Mouse (Mus musculus): ENCODE measurements around the gene Gm7030. TPM values are rescaled to one million over a fixed set of nuclear protein-coding genes. Genes with fewer than 3 reads are reported as not detected.
A peak's percentile ranks its signal among the peaks of the same experiment; 100 is the strongest.
"Not testable (repeated sequence)": the region's sequence is repeated elsewhere in the genome, so short reads cannot be mapped to it uniquely, and the experiment has no call there.

Gene Gm7030
- not detected in 2 replicates for polyA plus RNA-seq (2015; fragmentation: Nextera tagmentation; extraction: Ambion mirVana)

DNA sequence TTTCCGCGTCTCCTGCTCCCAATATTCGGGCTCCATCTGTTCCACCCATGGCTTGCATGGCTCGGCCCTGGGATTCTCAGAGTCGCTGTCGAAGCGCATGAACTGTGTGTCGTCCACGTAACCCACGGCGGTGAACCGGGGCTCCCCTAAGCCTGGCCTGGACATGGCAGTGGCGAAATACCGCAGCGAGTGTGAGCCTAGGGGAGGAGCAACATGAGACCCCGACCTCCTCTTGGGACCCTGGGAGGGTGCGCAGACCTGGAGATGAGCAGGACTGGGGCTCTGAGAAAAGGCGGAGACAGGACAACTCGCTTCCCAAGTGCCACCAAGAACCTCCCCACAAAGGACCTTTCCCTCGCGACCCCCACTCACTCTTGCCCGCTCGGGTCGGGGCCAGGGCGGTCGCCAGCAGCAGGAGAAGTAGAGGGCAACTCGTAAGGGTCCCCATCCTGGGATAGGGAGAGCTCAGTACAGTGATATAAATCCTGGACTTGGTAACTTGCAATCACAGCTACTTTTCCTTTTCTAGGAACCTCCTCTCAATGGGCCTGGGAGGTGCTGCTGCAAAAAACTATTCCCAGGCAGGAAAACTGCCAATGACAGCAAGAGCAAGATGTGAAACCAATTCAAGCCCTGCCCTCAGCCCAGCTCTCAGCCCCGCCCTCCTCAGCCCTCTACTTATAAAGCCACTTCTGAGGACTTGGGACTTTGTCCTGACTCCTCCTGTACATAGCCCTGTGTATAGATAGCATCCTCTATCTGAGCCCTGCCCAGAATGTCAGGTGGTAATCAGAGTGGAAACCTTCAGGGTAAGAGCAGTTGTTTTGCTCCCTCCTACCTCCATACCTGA is at the start of gene Gm7030:
Gene Gm7030 (minus strand): TSS at position 458 of the 850 bp plus-strand sequence.
- not testable (repeated sequence) for H3K4me1 ChIP-seq (replicated peaks; ENCODE audit: control insufficient read depth, insufficient read depth, low read length); H3K36me3 ChIP-seq (ENCODE audit: control insufficient read depth, insufficient read depth); H3K9me3 ChIP-seq (ENCODE audit: control insufficient read depth, low read length); H3K27ac ChIP-seq (ENCODE audit: low read length); H3K27me3 ChIP-seq (replicated peaks; ENCODE audit: control insufficient read depth, insufficient read depth, low read length); H3K4me3 ChIP-seq (replicated peaks; ENCODE audit: low read length); ATAC-seq; H3K4me2 ChIP-seq (ENCODE audit: low read length); H3K9ac ChIP-seq (replicated peaks; ENCODE audit: low read depth, low read length)
- 27% methylated on average over 24 of the region's 28 CpGs for WGBS

DNA sequence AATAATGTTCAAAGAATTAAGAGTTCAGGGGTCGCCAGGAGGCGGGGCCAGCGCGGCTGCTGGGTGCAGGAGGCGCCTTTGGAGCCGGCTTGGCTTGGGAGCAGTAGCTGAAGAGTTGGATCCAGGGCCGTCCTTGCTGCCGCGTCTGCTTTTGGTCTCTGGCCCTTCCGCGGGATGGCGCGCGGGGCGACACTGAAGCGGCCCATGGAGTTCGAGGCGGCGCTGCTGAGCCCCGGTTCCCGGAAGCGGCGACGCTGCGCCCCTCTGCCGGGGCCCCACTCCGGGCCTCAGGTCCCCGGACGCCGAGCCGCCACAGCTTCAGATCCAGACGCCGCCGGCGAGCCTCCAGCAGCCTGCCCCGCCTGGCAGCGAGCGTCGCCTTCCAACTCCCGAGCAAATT is 49.7 kb upstream of the Gm7030 start:
- H3K4me1 ChIP-seq (replicated peaks; ENCODE audit: control insufficient read depth, insufficient read depth, low read length); H3K9me3 ChIP-seq (ENCODE audit: control insufficient read depth, low read length); H3K36me3 ChIP-seq (ENCODE audit: control insufficient read depth, insufficient read depth); H3K27ac ChIP-seq (ENCODE audit: low read length): not testable (repeated sequence)
- Histone ChIP-seq H3K27me3 (replicated peaks; ENCODE audit: control insufficient read depth, insufficient read depth, low read length) (peaks cover 12% of the 10 kb centered on the region), H3K4me2 (ENCODE audit: low read length) (peak overlapping the region; percentile 54), H3K4me3 (replicated peaks; ENCODE audit: low read length) (peak overlapping the region; percentile 32), H3K9ac (replicated peaks; ENCODE audit: low read depth, low read length) (0 out of 2 replicates have a peak overlapping the region, but pooled peaks have one; percentile 22)
- under 1% methylated on average over 40 of the region's 40 CpGs for WGBS
- 0 out of 2 replicates have a peak, but pooled peaks have one; percentile 31 for ATAC-seq

DNA sequence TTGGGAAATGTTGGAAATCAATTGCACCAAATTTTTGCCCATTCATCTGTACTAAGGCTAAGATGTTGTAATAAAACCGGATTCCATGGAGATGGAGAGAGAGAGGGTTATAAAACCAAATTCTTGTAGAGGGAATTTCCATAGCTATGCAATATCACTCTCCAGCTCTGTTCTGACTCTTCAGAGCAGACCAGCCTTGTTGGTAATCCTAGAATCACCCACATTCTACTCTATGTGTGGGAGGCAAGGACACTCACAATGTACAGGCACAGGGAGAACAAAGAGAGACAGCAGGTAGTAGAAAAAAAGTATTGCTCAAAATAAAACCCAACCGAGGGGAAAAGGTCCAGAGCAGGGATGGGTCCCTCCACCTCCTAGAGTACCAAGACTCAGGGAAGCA is 46.9 kb upstream of the Gm7030 start:
- H3K9ac ChIP-seq (replicated peaks; ENCODE audit: low read depth, low read length); H3K4me2 ChIP-seq (ENCODE audit: low read length); H3K36me3 ChIP-seq (ENCODE audit: control insufficient read depth, insufficient read depth); ATAC-seq; H3K4me1 ChIP-seq (replicated peaks; ENCODE audit: control insufficient read depth, insufficient read depth, low read length); H3K27me3 ChIP-seq (replicated peaks; ENCODE audit: control insufficient read depth, insufficient read depth, low read length); H3K4me3 ChIP-seq (replicated peaks; ENCODE audit: low read length); H3K27ac ChIP-seq (ENCODE audit: low read length); H3K9me3 ChIP-seq (ENCODE audit: control insufficient read depth, low read length): not testable (repeated sequence)
- no CpG with 5 or more reads among the region's 2 CpGs for WGBS

DNA sequence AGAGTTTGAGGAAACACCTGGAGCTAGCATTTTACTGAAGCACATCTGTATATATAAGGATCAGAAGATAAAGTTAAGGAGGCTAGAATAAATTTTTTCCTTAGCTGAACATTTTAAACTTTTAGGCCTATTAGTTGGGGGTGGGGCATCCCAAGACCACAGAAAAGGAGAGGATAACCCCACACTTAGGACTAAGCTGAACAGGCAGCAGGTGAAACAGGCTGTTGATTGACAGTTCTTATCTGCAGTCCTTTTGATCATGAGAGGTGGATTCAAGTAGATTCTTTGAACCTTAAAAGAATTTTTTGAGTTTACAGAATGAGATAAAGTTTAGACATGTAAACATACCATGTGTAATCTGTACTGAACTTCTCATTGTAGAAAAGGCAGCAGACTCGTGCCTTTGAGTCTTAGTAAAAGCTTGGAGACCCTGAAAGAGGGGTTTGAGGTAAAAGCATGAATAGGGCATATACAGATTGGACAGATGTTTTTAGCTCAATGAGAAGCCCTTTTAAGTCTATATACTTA is 41.1 kb upstream of the Gm7030 start:
- H3K36me3 ChIP-seq (ENCODE audit: control insufficient read depth, insufficient read depth) = no peaks in the 10 kb centered on the region
- no peak overlapping the region for H3K4me3 ChIP-seq (replicated peaks; ENCODE audit: low read length)
- H3K27me3 ChIP-seq (replicated peaks; ENCODE audit: control insufficient read depth, insufficient read depth, low read length) = peaks cover 31% of the 10 kb centered on the region
- no peak overlapping the region for H3K27ac ChIP-seq (ENCODE audit: low read length)
- no peak overlapping the region for H3K9ac ChIP-seq (replicated peaks; ENCODE audit: low read depth, low read length)
- no peaks in the 10 kb centered on the region for H3K9me3 ChIP-seq (ENCODE audit: control insufficient read depth, low read length)
- H3K4me2 ChIP-seq (ENCODE audit: low read length) = no peak overlapping the region
- WGBS = 39% methylated on average over 1 of the region's 1 CpGs
- ATAC-seq = no peak
- H3K4me1 ChIP-seq (replicated peaks; ENCODE audit: control insufficient read depth, insufficient read depth, low read length) = peaks cover 5% of the 10 kb centered on the region; the same call in 1 of the 2 replicates

DNA sequence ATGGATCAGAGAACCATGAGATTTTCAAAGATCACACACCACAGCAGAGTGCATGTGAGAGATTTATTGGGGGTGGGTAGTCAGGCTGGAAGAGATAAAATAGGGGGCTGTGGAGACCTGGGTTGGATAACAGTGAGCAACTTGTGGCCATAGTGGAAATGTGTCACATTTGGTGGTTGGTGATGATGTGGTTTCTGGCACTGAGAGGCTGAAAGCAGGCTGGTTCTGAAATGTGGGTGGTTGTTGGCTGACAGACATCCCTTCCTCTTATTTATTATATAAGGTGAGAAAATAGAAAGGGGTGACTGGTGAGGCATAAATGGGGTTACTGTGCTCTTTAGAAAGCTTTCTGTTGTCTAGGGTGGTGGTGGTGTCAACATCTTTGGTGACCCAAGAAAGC is 40.5 kb upstream of the Gm7030 start:
- H3K27me3 ChIP-seq (replicated peaks; ENCODE audit: control insufficient read depth, insufficient read depth, low read length) = peaks cover 33% of the 10 kb centered on the region

DNA sequence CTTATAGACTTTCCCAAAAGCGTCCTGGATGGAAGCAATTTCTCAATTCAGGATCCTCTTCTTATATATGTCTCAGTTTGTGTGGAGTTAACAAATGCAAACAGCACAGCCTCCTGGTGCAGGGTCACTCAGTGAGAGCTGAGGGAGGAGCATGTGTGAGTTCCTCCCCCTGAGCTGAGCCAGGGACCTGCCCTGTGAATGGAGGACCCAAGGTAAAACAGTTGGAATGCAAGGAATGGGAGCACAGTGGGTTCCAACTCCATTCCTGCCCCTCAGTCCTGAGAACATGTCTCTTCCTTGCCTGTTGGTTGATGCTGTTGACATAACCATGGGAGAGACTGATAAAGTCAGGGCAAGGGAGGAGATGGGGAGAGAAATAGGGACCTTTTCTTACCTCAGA is 39.9 kb upstream of the Gm7030 start:
- not testable (repeated sequence) for H3K27ac ChIP-seq (ENCODE audit: low read length); ATAC-seq; H3K4me1 ChIP-seq (replicated peaks; ENCODE audit: control insufficient read depth, insufficient read depth, low read length); H3K9me3 ChIP-seq (ENCODE audit: control insufficient read depth, low read length); H3K36me3 ChIP-seq (ENCODE audit: control insufficient read depth, insufficient read depth); H3K4me3 ChIP-seq (replicated peaks; ENCODE audit: low read length); H3K9ac ChIP-seq (replicated peaks; ENCODE audit: low read depth, low read length); H3K4me2 ChIP-seq (ENCODE audit: low read length)
- H3K27me3 ChIP-seq (replicated peaks; ENCODE audit: control insufficient read depth, insufficient read depth, low read length) = peaks cover 37% of the 10 kb centered on the region
- no CpG with 5 or more reads among the region's 1 CpGs for WGBS

More for the DNA sequence above, 40.5 kb upstream of the Gm7030 start:
- no peaks in the 10 kb centered on the region for H3K36me3 ChIP-seq (ENCODE audit: control insufficient read depth, insufficient read depth)
- no peak for ATAC-seq
- no peak overlapping the region for H3K27ac ChIP-seq (ENCODE audit: low read length)
- no peak overlapping the region for H3K4me3 ChIP-seq (replicated peaks; ENCODE audit: low read length)
- no peak overlapping the region for H3K4me2 ChIP-seq (ENCODE audit: low read length)
- no peaks in the 10 kb centered on the region for H3K9me3 ChIP-seq (ENCODE audit: control insufficient read depth, low read length)
- H3K4me1 ChIP-seq (replicated peaks; ENCODE audit: control insufficient read depth, insufficient read depth, low read length) = peaks cover 5% of the 10 kb centered on the region; the same call in 1 of the 2 replicates
- H3K9ac ChIP-seq (replicated peaks; ENCODE audit: low read depth, low read length) = no peak overlapping the region

DNA sequence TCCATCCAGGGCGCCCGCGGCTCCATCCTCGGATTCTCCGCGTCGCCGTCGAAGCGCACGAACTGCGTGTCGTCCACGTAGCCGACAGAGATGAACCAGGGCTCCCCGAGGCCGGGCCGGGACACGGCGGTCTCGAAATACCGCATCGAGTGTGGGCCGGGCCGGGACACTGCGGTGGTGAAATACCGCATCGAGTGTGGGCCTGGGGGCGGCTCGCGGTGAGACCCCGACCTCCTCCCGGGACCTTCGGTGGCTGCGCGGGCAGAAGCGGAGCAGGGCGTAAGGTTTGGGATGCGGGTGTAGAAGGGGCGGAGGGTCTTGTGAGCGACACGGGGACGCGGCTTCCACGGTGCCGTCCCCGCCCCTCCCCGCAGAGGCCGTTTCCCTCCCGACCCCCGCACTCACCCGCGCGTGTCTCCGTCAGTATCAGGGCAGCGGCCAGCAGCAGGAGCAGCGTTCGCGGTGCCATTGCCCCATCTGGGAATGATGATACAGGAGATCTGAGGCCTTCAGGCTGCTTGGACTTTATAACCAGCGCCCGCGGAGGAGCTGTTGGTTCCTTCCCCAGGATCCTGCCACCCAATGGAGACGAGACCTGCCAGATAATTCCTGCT is 38.9 kb upstream of the Gm7030 start, which contains the start of gene Gm8909:
Gene Gm8909 (minus strand): TSS at position 499 of the 614 bp plus-strand sequence.
- H3K9ac ChIP-seq (replicated peaks; ENCODE audit: low read depth, low read length) = no peak within 1 kb of the TSS
- no peak within 1 kb of the TSS for H3K27ac ChIP-seq (ENCODE audit: low read length)
- peak within 1 kb of the TSS; percentile 16 for H3K4me3 ChIP-seq (replicated peaks; ENCODE audit: low read length)
- H3K4me2 ChIP-seq (ENCODE audit: low read length) = peak within 1 kb of the TSS; percentile 34
- no peaks in the 10 kb centered on the region for H3K36me3 ChIP-seq (ENCODE audit: control insufficient read depth, insufficient read depth)
- peaks cover 42% of the 10 kb centered on the region for H3K27me3 ChIP-seq (replicated peaks; ENCODE audit: control insufficient read depth, insufficient read depth, low read length)
- no peak for ATAC-seq
- peaks cover 5% of the 10 kb centered on the region; the same call in 1 of the 2 replicates for H3K4me1 ChIP-seq (replicated peaks; ENCODE audit: control insufficient read depth, insufficient read depth, low read length)
- WGBS = under 1% methylated on average over 52 of the region's 63 CpGs
- no peaks in the 10 kb centered on the region for H3K9me3 ChIP-seq (ENCODE audit: control insufficient read depth, low read length)

DNA sequence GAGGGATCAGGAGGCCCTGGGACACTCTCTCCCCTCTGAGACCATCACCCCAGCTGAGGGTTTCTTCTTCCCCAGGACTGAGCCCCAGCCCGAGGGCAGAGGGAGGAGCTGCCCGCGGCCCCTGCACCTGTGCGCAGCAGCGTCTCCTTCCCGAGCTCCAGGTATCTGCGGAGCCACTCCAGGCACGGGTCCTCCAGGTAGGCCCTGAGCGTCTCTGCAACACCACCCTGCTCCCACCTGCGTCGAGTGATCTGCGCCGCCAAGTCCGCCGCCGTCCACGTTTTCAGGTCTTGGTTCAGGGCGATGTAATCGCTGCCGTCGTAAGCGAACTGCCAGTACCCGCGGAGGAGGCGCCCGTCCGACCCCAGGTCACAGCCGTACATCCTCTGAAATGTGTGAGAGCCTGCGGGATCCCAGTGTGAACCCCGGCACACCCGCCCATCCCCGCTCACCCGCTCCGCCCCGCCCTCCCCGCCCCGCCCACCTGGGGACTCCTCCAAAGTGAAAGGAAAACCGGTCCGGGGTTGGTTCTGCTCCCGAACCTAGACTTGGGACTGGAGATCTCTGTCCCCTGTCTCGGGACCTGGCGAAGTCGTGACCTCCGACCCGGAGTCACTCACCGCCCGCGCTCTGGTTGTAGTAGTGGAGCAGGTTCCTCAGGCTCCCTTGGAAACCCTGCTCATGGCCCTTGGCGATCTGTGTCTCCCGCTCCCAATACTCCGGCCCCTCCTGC is 38.2 kb upstream of the Gm7030 start:
- peaks cover 5% of the 10 kb centered on the region; the same call in 1 of the 2 replicates for H3K4me1 ChIP-seq (replicated peaks; ENCODE audit: control insufficient read depth, insufficient read depth, low read length)
- H3K27ac ChIP-seq (ENCODE audit: low read length) = no peak overlapping the region
- no peaks in the 10 kb centered on the region for H3K36me3 ChIP-seq (ENCODE audit: control insufficient read depth, insufficient read depth)
- WGBS = 1% methylated on average over 46 of the region's 51 CpGs
- peaks cover 43% of the 10 kb centered on the region for H3K27me3 ChIP-seq (replicated peaks; ENCODE audit: control insufficient read depth, insufficient read depth, low read length)
- no peak overlapping the region for H3K9ac ChIP-seq (replicated peaks; ENCODE audit: low read depth, low read length)
- ATAC-seq = no peak
- H3K4me3 ChIP-seq (replicated peaks; ENCODE audit: low read length) = peak overlapping the region; percentile 16
- H3K4me2 ChIP-seq (ENCODE audit: low read length) = peak overlapping the region; percentile 34
- H3K9me3 ChIP-seq (ENCODE audit: control insufficient read depth, low read length) = no peaks in the 10 kb centered on the region

DNA sequence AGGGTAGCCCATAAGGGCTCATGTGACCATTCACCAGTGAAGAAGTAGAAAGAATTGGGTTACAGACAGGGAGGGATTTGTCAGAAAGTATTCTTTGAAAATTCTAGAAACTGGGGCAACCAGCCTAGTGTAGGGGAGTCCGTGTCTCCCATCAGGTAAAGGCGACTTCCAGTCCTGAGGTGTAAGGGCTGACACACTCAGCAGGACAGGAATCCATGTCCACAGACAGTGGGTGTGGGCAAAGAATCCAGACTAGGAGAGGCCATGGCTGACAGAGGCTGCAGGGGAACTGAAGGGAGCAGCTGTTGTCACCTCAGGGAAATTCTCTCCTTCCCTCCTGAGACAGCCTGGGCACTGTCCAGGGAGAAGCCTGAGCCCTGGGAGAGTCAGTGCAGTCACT is 37.7 kb upstream of the Gm7030 start:
- H3K9me3 ChIP-seq (ENCODE audit: control insufficient read depth, low read length); ATAC-seq; H3K4me3 ChIP-seq (replicated peaks; ENCODE audit: low read length); H3K4me2 ChIP-seq (ENCODE audit: low read length); H3K4me1 ChIP-seq (replicated peaks; ENCODE audit: control insufficient read depth, insufficient read depth, low read length); H3K27ac ChIP-seq (ENCODE audit: low read length); H3K36me3 ChIP-seq (ENCODE audit: control insufficient read depth, insufficient read depth); H3K9ac ChIP-seq (replicated peaks; ENCODE audit: low read depth, low read length): not testable (repeated sequence)
- WGBS = 14% methylated on average over 2 of the region's 2 CpGs
- peaks cover 49% of the 10 kb centered on the region for H3K27me3 ChIP-seq (replicated peaks; ENCODE audit: control insufficient read depth, insufficient read depth, low read length)

All from forebrain, embryonic 16.5 days (tissue).